Mouse (Mus musculus) adrenal gland, postnatal 14 days (tissue): ENCODE measurements around the gene Kalrn. TPM values are rescaled to one million over a fixed set of nuclear protein-coding genes. Genes with fewer than 3 reads are reported as not detected.

Experiments
- DNase-seq: peaks from one replicate; pipeline ENCODE4 v3.0.0; 2021; ENCODE audit warnings: mixed read lengths
- total RNA-seq: library from RNA; stranded (reverse); gene quantifications from 2 replicates; pipeline ENCODE4 v1.2.3, GENCODE M21; 2021

The Kalrn gene
- total RNA-seq, 1 experiment from 2014 or later = 12.9 TPM

GRCm38 (mm10) chr16:34260971-34261924 lies 312.1 kb downstream of the Kalrn start:
- no peak for DNase-seq

GRCm38 (mm10) chr16:34254646-34255022 lies 318.7 kb downstream of the Kalrn start:
- DNase-seq = no peak

- no peak for DNase-seq
Observed at GRCm38 (mm10) chr16:34254002-34254645, 319.2 kb downstream of the Kalrn start.

GRCm38 (mm10) chr16:34252670-34253069 lies 320.7 kb downstream of the Kalrn start:
- DNase-seq = no peak

GRCm38 (mm10) chr16:34248256-34248655 lies 325.1 kb downstream of the Kalrn start:
- DNase-seq = no peak

GRCm38 (mm10) chr16:34241936-34242729 lies 331.2 kb downstream of the Kalrn start:
- no peak for DNase-seq

- no peak for DNase-seq
Observed at GRCm38 (mm10) chr16:34239618-34240017, 333.7 kb downstream of the Kalrn start.

- DNase-seq = no peak
Observed at GRCm38 (mm10) chr16:34236898-34237611, 336.3 kb downstream of the Kalrn start.

- DNase-seq = no peak
Observed at GRCm38 (mm10) chr16:34235086-34235485, 338.2 kb downstream of the Kalrn start.

- DNase-seq = no peak
Observed at GRCm38 (mm10) chr16:34231952-34232351, 341.4 kb downstream of the Kalrn start.

GRCm38 (mm10) chr16:34231146-34231545 lies 342.2 kb downstream of the Kalrn start:
- DNase-seq = no peak

- DNase-seq = no peak
Observed at GRCm38 (mm10) chr16:34229350-34229749, 344.0 kb downstream of the Kalrn start.

- DNase-seq = no peak
Observed at GRCm38 (mm10) chr16:34228661-34229060, 344.7 kb downstream of the Kalrn start.

- DNase-seq = no peak
Observed at GRCm38 (mm10) chr16:34212160-34212559, 361.2 kb downstream of the Kalrn start.

GRCm38 (mm10) chr16:34211243-34211642 lies 362.1 kb downstream of the Kalrn start:
- no peak for DNase-seq

GRCm38 (mm10) chr16:34208748-34209147 lies 364.6 kb downstream of the Kalrn start:
- no peak for DNase-seq

- no peak for DNase-seq
Observed at GRCm38 (mm10) chr16:34207972-34208371, 365.4 kb downstream of the Kalrn start.

- DNase-seq = no peak
Observed at GRCm38 (mm10) chr16:34204527-34205139, 368.7 kb downstream of the Kalrn start.

GRCm38 (mm10) chr16:34199543-34199942 lies 373.8 kb downstream of the Kalrn start:
- no peak for DNase-seq

GRCm38 (mm10) chr16:34192959-34193842 lies 380.1 kb downstream of the Kalrn start:
- peak; percentile 59 for DNase-seq
